Mouse (Mus musculus) embryonic facial prominence, embryonic 11.5 days (tissue): ENCODE results near the gene Scai. TPM values are rescaled to one million over a fixed set of nuclear protein-coding genes. Genes with fewer than 3 reads are reported as not detected.

ENCODE experiments used
- ATAC-seq: fragments of 200-750 bp; cut with Nextera tagmentation; replicated peaks from 2 replicates; pipeline ENCODE4 v1.8.0; 2017; ENCODE audit warnings: low read depth; ENCODE audit not compliant: insufficient number of reproducible peaks, low FRiP score, low TSS enrichment
- DNase-seq: peaks from one replicate; pipeline ENCODE4 v3.0.0-alpha.2; 2015; ENCODE audit warnings: low spot score
- H3K27ac ChIP-seq: fragments of 300-500 bp; sonication (generic); replicated peaks from 2 replicates; pipeline ENCODE4 v1.5.1; 2014; ENCODE audit warnings: mild to moderate bottlenecking, low read depth, low read length, control low read depth
- H3K27me3 ChIP-seq: fragments of 300-500 bp; sonication (generic); 2 replicates; pipeline ENCODE4 v1.6.1; 2014; ENCODE audit warnings: mild to moderate bottlenecking, low read length, moderate library complexity, mixed read lengths; ENCODE audit not compliant: control insufficient read depth, insufficient read depth
- H3K36me3 ChIP-seq: fragments of 300-500 bp; sonication (generic); replicated peaks from 2 replicates; pipeline ENCODE4 v1.6.1; 2014; ENCODE audit warnings: low read depth, mild to moderate bottlenecking, low read length, moderate library complexity, mixed read lengths; ENCODE audit not compliant: control insufficient read depth, insufficient read depth
- H3K4me1 ChIP-seq: fragments of 300-500 bp; sonication (generic); 2 replicates; pipeline ENCODE4 v1.6.1; 2014; ENCODE audit warnings: low read length, mixed read lengths; ENCODE audit not compliant: control insufficient read depth, insufficient read depth
- H3K4me2 ChIP-seq: fragments of 300-500 bp; sonication (generic); 2 replicates; pipeline ENCODE4 v1.6.1; 2014; ENCODE audit warnings: low read depth, mild to moderate bottlenecking, control low read depth, low read length, moderate library complexity
- H3K4me3 ChIP-seq: fragments of 300-500 bp; sonication (generic); 2 replicates; pipeline ENCODE4 v1.5.1; 2014; ENCODE audit warnings: low read depth, low read length, control low read depth
- H3K9ac ChIP-seq: fragments of 300-500 bp; sonication (generic); replicated peaks from 2 replicates; pipeline ENCODE4 v1.6.1; 2014; ENCODE audit warnings: mild to moderate bottlenecking, control low read depth, low read length
- H3K9me3 ChIP-seq: fragments of 300-500 bp; sonication (generic); replicated peaks from 2 replicates; pipeline ENCODE4 v1.6.1; 2016; ENCODE audit warnings: mild to moderate bottlenecking, low read length, inconsistent platforms, mixed read lengths; ENCODE audit not compliant: control insufficient read depth
- WGBS: fragments of 180-500 bp; shearing (Covaris S2); extraction: QIAGEN DNeasy Blood & Tissue Kit; methylation state at CpG from one replicate; pipeline ENCODE4 v1.1.7; 2014; 5-methylcytosine and 5-hydroxymethylcytosine counted together
- polyA plus RNA-seq: library from polyadenylated mRNA; unstranded; fragments of >200 nt; fragmentation: Nextera tagmentation; extraction: Ambion mirVana; gene quantifications from 2 replicates; pipeline ENCODE4 v1.2.1, GENCODE M21; 2014

Scai gene
- polyA plus RNA-seq, 1 experiment from 2014 or later: 8.1 TPM

GRCm38 (mm10) chr2:39156821-39157220 lies 33.7 kb downstream of the Scai start:
- Histone ChIP-seq H3K27me3 (no peaks in the 10 kb centered on the region), H3K9me3 (no peaks in the 10 kb centered on the region), H3K4me2 (no peak overlapping the region), H3K36me3 (no peaks in the 10 kb centered on the region; the same call in 1 of the 2 replicates), H3K9ac (no peak overlapping the region), H3K4me3 (no peak overlapping the region), H3K27ac (no peak overlapping the region), H3K4me1 (no peaks in the 10 kb centered on the region)
- ATAC-seq (no peak), DNase-seq (no peak)
- 91% methylated on average over 1 of the region's 1 CpGs for WGBS

DNA sequence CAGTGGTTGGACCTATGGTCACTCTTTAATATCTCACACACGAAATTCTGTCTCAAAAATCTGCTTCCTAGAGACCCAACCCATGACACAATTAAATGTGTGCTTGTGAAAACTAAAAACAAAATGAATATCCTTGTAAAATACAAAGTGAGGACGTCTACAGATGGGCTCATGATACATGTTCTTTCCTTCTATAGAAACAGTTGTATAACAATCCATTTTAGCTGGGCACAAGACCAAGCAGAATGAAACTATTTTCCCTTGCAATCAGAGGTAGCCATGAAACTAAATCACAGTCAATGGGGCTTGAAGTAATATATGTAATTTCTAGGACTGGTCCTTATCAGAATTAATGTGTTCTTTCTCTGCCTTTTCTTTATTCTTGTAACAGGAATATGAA lies 39.6 kb downstream of the Scai start:
- Histone ChIP-seq H3K27ac (no peak overlapping the region), H3K4me3 (no peak overlapping the region), H3K27me3 (no peaks in the 10 kb centered on the region), H3K9ac (no peak overlapping the region), H3K36me3 (no peaks in the 10 kb centered on the region; the same call in 1 of the 2 replicates), H3K4me2 (no peak overlapping the region), H3K4me1 (no peaks in the 10 kb centered on the region), H3K9me3 (no peaks in the 10 kb centered on the region)
- ATAC-seq (no peak), DNase-seq (no peak)
- 74% methylated on average over 2 of the region's 2 CpGs for WGBS

DNA sequence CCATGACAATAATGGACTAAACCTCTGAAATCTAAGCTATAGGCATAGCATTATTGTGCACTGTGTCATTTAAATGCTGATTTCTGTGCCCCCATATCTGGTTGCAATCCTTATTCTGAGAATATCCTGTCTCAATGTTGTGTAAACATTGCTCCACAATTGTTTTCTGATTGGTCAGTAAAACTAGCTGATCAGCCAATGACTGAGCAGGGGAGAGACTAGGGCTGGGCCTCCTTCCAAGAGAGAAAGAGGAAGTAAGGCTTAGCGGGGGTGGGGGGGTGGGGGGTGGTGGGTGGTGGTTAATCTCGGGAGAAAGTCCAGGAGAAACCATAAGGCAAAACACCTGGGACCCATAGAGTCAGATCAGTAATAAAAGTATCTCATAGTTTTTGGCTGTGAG lies 42.5 kb downstream of the Scai start:
- ATAC-seq: no peak
- Histone ChIP-seq H3K4me1 (no peaks in the 10 kb centered on the region), H3K4me3 (no peak overlapping the region), H3K36me3 (no peaks in the 10 kb centered on the region), H3K27me3 (no peaks in the 10 kb centered on the region), H3K9ac (no peak overlapping the region), H3K4me2 (no peak overlapping the region), H3K27ac (no peak overlapping the region), H3K9me3 (no peaks in the 10 kb centered on the region)
- WGBS: 35% methylated on average over 2 of the region's 2 CpGs
- DNase-seq: no peak

DNA sequence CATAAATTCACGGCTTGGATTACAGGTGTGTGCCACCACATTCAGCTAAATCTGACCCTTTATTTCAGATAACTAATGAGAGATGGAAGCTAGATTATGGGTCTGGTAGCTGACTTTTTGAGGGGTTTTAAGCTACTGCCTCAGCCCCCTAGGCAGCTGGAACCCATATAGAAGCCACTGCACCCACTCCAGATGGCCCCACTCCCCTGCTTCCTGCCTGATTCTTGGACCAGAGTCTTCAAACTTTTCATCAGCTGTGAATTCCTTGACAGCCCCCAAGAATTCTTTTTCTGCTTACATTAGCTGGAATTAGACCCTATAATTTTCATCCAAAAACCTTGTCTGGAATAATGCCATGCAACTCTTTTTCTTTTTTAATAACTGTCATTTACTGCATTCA lies 44.1 kb downstream of the Scai start:
- H3K4me2 ChIP-seq: no peak overlapping the region
- no peaks in the 10 kb centered on the region for H3K27me3 ChIP-seq
- H3K4me1 ChIP-seq: no peaks in the 10 kb centered on the region
- H3K27ac ChIP-seq: no peak overlapping the region
- WGBS: 97% methylated on average over 1 of the region's 1 CpGs
- H3K9me3 ChIP-seq: no peaks in the 10 kb centered on the region
- H3K4me3 ChIP-seq: no peak overlapping the region
- DNase-seq (no peak), ATAC-seq (no peak)
- no peaks in the 10 kb centered on the region for H3K36me3 ChIP-seq
- H3K9ac ChIP-seq: no peak overlapping the region

- no peaks in the 10 kb centered on the region for H3K9me3 ChIP-seq
- H3K27ac ChIP-seq: no peak overlapping the region
- H3K4me1 ChIP-seq: no peaks in the 10 kb centered on the region
- H3K4me3 ChIP-seq: no peak overlapping the region
- 88% methylated on average over 3 of the region's 3 CpGs for WGBS
- no peak for ATAC-seq
- H3K4me2 ChIP-seq: no peak overlapping the region
- no peaks in the 10 kb centered on the region for H3K36me3 ChIP-seq
- no peaks in the 10 kb centered on the region for H3K27me3 ChIP-seq
- H3K9ac ChIP-seq: no peak overlapping the region
- DNase-seq: no peak
These were observed 48.1 kb downstream of the Scai start for GRCm38 (mm10) chr2:39142357-39142948.

GRCm38 (mm10) chr2:39140586-39141455 lies 49.7 kb downstream of the Scai start:
- H3K9me3 ChIP-seq: no peaks in the 10 kb centered on the region
- H3K27ac ChIP-seq: no peak overlapping the region
- WGBS: 86% methylated on average over 7 of the region's 7 CpGs
- H3K36me3 ChIP-seq: no peaks in the 10 kb centered on the region
- no peaks in the 10 kb centered on the region for H3K4me1 ChIP-seq
- H3K4me3 ChIP-seq: no peak overlapping the region
- no peaks in the 10 kb centered on the region for H3K27me3 ChIP-seq
- H3K9ac ChIP-seq: no peak overlapping the region
- DNase-seq (no peak), ATAC-seq (no peak)
- H3K4me2 ChIP-seq: no peak overlapping the region

DNA sequence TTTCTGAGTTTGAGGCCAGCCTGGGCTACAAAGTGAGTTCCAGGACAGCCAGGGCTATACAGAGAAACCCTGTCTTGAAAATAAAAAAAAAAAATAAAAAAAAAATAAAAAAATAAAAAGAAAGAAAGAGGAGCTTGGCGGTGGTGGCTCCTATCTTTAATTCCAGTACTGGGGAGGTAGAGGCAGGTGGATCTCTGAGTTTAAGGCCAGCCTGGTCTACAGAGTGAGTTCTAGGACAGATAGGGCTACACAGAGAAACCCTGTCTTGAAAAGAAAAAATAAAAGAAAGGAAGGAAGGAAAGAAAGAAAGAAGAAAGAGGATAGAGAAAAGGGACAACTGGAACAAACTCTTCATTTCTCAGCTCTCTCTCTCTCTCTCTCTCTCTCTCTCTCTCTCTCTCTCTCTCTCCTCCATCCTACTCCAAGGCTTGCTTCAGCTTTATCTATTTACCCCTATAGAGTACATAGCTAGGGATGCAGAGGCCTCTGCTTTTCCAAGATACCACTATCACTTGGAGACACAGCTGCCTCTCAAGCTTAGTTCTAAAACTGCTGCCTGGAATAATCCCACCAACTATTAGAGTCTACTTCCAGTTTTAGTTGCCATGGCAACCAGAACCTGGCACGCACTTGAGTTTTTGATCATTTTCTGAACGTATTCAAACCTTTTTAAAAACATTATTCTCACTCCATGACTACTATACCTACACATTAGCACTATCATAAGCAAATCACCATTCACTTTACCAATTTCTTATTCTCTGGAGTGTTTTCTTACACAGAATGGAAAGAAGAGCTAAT lies 60.8 kb downstream of the Scai start:
- ATAC-seq: no peak
- Histone ChIP-seq H3K4me2 (no peak overlapping the region), H3K4me1 (no peaks in the 10 kb centered on the region), H3K36me3 (no peaks in the 10 kb centered on the region), H3K9ac (no peak overlapping the region), H3K9me3 (no peaks in the 10 kb centered on the region), H3K27ac (no peak overlapping the region), H3K4me3 (no peak overlapping the region), H3K27me3 (no peaks in the 10 kb centered on the region)
- 90% methylated on average over 3 of the region's 3 CpGs for WGBS
- peak; percentile 12 for DNase-seq

DNA sequence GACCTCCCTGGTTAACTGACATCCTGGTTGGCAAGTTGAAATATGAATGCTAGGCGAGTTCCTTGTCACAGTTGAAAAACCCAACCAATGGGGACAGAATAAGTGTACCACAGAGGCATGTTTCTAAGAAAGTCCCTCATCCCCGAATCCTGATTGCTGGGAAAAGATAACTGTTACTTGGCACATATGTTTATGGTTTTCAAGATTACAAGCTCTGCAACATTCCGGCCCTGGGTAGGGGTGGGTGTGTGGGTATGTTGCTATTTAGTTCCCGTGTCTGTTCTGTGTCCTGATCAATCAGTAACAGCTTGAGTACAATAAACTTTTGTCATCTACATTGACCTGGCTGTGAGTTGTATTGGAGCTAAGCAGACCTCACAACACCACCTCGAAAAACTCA lies 66.4 kb downstream of the Scai start:
- H3K9ac ChIP-seq: no peak overlapping the region
- DNase-seq (no peak), ATAC-seq (no peak)
- no peak overlapping the region for H3K27ac ChIP-seq
- WGBS: 83% methylated on average over 5 of the region's 5 CpGs
- no peak overlapping the region for H3K4me2 ChIP-seq
- no peaks in the 10 kb centered on the region for H3K27me3 ChIP-seq
- no peaks in the 10 kb centered on the region; the same call in 1 of the 2 replicates for H3K36me3 ChIP-seq
- no peak overlapping the region for H3K4me3 ChIP-seq
- H3K4me1 ChIP-seq: no peaks in the 10 kb centered on the region
- no peaks in the 10 kb centered on the region for H3K9me3 ChIP-seq
